Mouse (Mus musculus): ENCODE measurements at regions not wholly inside any gene's neighbourhood (a gene's known extent, or its start where the extent isn't known, plus 50 kb on each side); places are given as distances from the start of the nearest gene placed in this dataset.

GRCm38 (mm10) chr4:29282169-29282568 lies 469.2 kb downstream of the Epha7 start:
- TF ChIP-seq CTCF (IDR thresholded peaks at IDR 0.05; ENCODE audit: borderline replicate concordance, extremely low read depth, insufficient read depth, insufficient read length) (no peak), POLR2A (IDR thresholded peaks at IDR 0.05; ENCODE audit: borderline replicate concordance, extremely low read depth, insufficient read depth, insufficient read length, poor library complexity, severe bottlenecking) (no peak)
